Mouse (Mus musculus): ENCODE results near the gene Zcchc7.

The Zcchc7 gene

DNA sequence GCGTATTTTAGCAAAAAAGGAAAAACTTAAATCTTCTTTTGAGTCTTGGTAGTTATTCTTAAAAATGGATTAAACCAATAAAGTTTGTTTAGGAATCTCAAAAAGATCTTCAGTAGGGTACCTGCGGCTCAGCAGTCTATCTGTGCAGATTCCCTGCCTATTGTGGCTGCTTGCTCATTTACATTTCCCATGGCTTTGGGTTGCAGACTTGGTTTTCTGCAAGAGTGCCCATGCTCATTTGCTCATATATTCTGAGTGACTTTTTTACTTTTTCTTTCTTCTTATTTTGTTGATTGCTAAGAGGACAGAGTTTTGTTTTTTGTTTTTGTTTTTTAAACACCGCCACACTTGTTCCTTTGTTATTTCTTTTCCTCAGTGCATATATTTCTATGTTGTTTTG, 19.2 kb downstream of the Zcchc7 start:
- no peak for DNase-seq

DNA sequence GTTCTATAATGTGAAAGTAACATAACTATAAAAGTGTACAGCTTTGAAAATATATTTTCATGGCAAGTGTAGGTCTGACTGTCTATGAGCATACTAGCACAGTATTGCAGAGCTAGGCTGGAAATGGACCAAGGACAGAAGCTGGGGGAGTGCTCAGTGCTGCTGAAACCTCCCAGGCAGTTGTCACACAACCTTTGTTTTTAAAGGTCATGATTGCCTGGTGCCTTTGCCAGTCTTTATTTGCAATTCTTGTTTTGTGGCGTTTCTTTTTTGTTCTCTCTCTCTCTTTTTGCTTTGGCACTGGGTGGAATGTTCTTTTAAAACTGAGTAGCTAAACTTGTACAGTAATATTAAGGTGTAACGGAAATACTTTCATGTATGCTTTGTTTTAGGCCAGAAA, 21.0 kb downstream of the Zcchc7 start:
- peak; percentile 17 to 18 for DNase-seq

DNA sequence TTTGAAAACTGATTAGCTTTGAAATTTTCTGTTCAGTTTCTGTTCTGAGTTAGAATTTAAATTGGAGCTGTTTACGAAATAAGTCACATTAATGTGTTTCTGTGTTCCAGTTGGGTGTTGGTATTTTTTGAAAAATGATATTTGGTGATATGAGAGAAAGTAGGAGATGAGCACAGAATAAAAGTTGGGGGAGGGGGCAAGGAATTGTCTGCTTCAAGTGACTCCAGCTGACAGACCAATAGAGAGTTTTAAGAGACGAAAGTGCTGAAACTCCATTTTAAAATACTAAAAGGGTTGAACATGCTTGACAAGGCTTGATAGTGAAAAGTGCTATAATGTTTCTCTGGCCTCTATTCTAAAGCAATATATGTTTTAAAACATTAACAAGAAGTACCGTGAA, 21.4 kb downstream of the Zcchc7 start:
- no peak for DNase-seq

DNA sequence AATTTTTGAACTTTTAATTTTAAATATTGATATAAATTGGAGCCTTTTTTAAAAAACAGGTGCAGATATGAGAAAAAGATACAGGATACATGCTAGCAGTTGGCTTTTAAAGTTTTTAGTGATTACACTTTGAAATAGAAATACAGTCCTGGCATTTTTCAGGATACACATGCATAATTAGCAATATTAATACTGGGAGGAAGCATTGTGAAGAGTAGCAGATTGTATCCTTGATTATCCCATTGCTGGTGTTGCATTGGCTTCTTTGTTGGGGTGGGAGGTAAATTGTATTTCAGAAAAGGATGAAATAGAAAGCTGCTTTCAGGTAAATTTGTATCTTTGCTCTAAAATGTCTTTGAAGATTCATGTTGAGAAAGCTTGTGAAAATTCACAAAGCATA, 22.0 kb downstream of the Zcchc7 start:
- DNase-seq: no peak

- no peak for DNase-seq
Measured at GRCm38 (mm10) chr4:44778316-44778715, 22.6 kb downstream of the Zcchc7 start.

GRCm38 (mm10) chr4:44780462-44781157, 24.9 kb downstream of the Zcchc7 start:
- DNase-seq: no peak

DNA sequence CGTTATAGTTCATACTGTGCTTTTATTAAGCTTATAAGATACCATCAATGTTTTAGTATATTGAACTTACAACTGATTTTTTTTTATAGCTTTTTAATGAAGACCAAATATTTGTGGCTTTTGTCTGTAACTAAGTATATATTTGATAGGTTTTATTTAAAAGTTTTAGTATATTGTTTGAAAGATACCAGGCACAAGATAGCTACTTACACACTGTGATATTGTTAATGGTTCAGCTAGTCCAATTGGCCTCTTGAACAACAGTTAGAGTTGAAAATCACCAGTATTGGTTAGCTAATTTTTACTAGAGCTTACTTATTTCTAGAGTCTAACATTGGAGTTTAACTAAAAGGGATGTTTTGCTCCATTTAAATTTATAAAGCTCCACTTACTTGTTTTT, 25.8 kb downstream of the Zcchc7 start:
- no peak for DNase-seq

DNA sequence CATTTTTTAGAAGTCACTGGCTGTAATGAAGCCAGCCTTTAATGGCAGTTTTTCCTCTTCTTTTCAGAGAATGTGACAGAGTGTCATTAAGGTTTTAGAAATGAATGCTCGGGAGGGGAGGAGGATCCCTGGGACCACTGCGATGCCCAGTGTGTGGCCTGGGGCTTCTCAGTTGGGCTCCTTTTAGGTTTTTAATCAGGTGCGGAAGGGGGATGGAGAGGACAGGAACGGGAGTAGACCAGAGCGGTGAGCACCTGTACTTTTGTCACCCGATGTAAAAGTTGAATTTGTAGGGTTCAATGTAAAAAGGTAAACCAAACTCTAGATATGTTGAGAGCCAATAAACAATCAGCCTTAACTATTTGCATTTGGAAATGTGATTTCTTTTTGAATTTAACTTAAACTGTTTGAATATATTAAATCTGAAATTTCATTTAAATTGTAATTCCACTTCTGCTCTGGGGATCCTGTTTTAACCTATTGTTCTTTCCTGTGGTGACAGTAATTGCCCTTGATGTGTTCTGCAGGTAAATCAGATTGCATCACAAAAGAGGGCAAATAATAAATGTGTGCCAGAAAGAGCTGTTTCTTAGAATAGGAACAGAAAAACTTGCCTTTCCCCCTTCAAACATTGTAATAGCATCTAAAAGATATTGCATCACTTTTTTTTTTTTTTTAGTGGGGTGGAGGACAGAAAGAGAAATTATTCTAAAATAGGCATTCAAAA, 28.1 kb downstream of the Zcchc7 start:
- DNase-seq: no peak

DNA sequence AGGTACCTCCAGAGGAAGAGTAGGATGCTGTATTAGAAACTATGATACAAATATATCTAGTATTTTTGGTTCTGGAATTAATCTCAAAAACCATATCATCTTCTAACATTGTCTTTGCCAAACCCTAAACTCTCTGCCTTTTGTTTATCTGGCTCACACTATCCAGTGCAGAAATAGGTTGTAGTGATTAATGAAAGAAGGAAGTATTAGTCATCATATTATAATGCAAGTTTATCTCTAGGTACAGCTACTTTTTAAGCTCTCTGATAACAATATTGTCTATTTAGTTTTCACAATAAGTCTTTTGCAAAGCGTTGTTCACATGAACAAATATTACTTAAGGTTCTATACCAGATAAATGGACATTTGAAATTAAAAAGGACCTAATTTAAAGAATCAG, 57.2 kb downstream of the Zcchc7 start:
- no peak for DNase-seq

DNA sequence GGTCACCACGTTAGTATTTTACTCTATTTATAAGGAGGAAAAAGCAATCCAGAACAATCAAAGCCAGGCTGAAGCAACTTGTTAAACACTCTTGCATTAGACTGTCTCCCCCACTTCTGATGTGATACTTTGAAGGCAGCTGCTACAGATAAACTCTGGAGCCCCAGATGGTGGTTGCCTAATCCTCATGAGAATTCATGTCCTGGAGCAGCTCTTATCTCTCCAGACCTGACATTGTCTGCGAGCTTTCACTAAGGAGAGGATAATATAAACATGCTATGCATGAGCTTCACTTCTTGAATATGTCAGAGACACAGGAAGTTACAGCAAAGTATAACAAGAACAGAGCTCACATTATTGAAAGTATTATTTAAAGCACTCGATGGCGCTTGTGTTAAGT, 58.1 kb downstream of the Zcchc7 start:
- no peak for DNase-seq

DNA sequence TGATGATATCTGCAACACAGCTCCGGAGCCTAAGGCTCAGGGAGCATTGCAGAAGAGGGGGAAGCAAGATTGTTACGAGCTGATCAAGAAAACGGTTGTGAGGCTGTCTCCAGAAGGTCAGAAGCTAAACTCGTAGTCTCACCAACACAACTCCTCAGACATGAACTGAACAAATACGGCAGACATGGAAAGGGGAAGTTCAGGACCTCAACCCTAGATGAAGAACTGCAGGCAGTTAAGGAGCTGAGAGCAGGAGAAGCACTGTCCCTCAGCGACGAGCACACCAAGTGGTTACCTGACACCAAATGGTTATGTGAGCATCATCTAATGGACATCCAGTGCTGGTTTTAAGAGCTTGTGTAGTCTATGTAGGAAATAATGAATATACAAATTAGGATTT, 60.9 kb downstream of the Zcchc7 start:
- DNase-seq: no peak

- no peak for DNase-seq
Measured at GRCm38 (mm10) chr4:44830609-44831008, 74.9 kb downstream of the Zcchc7 start.

DNA sequence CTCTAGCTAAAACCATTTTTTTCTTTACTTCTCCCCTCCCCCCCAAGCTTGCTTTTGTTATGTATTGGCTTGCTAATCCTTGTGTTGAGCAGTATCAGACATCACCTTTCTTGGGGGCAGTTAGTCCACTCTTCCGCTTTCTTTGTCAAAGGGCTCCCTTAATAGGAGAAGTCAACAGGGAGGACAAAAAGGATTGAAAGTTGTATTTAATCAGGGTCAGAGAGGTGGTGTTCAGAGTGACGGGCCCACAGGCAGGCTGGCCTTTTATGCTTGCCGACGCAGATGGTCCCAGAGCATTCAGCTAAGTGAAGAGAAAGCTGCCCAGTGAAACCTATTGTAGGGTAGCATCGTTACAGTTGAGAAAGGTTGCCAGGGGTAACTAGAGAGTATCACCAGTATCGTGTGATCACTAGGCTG, 96.2 kb downstream of the Zcchc7 start:
- peak; percentile 7 to 15 for DNase-seq

DNA sequence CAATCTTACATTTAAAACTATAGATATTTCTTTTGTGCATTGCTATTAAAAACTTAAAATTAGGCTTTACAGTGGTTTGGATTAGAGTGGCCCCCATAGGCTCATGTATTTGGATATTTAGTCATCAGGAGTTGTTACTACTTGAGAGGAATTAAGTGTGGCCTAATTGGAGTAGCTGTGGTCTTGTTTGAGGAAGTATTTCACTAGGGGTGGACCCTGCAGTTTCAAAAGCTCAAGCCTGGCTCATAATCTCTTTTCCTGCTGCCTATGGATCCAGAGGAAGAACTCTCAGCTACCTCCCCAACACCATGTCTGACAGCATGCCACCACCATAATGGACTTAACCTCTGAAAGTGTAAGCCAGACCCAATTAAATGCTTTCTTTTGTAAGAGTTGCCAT, 115.9 kb downstream of the Zcchc7 start:
- no peak for DNase-seq

DNA sequence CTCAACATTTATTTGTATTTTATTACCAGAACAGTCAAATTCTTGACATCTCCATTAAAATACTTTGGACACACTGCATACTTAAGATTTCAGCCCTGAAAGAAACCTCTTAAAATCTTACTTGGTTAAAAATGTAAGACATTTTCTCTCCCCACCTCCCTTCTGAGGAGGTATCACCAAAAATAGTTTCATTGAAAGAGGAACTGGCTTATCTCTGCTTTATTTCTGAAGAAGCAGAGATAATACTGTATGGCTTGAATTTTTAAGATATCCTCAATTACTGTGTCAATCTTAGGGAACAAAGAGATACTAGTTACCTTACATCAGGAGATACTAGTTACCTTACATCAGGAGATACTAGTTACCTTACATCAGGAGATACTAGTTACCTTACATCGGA, 116.4 kb downstream of the Zcchc7 start:
- DNase-seq: no peak

DNA sequence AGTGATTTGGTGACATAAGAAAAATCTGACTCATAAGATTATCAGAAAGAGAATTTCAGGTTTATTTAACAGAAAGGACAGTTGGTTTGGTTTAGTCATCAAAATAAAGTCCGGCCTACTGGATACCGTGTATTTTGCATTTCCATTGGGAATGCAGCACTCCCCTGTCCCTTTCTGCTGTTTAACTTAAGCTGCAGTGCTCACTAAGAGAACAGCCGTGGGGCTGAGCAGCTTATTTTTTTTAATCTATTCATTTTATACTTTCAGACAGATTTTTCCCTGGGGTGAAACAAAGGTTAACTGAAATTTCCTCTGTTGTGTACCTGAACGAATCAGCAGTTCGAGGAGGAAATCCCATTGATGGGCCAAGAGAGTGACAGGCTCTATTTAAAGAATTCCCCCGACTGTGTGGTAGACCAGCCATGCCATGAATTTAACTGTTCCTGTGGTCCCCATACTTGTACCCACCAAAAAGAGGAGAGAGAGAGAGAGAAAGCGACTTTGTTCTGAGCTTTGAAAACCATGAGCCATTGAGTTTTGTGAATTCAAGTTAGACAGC, 124.5 kb downstream of the Zcchc7 start:
- no peak for DNase-seq

DNA sequence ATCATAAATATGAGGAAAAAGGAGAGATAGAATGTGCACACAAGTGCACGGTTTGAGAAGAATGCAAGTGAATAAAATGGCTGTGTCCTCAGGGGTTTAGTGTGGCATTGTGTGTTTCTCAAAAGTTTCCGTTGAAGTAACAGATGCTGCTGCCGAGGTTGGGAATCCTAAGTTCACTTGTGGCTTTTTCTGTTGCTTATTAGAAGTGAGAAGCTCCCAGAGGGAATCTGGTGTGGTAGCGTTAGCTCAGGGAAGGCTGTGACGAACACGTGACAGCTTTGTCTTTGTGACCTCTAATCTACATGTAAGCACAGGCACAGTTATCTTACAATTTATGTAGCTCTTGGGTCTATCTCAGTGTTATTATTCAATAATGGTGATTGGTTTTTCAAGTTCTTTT, 130.5 kb downstream of the Zcchc7 start:
- no peak for DNase-seq

GRCm38 (mm10) chr4:44891344-44891743, 135.7 kb downstream of the Zcchc7 start:
- DNase-seq: no peak

DNA sequence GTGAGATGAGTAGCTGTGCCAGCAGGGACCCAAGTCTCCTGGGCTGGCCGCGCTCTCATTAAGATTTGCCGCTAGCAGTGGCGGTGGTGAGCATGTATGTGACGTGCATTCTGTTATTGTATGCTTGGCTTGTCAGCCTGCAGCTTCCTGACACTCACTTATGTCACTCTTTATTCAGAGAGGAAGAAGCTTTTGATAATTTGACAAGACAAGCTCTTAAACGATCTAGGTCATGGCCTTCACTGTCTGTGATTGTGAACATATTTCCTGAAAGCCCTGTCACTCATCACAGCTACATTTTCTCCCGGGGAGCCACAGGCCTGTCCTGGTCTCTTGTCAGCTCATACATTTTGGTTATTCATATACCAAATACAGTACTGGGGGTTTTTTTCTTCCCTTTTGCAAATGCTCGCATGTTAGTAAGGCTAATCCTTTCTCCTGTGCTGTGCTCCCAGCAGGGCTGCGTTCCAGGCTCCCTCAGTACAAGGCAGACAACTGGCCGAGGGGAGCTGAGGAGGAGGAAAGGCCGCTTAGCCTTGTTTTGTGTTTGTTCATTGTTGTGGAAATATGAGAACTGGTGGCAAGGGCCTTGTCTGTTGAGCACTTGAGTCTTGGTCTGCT, 150.1 kb downstream of the Zcchc7 start:
- peak; percentile 53 to 64 for DNase-seq

DNA sequence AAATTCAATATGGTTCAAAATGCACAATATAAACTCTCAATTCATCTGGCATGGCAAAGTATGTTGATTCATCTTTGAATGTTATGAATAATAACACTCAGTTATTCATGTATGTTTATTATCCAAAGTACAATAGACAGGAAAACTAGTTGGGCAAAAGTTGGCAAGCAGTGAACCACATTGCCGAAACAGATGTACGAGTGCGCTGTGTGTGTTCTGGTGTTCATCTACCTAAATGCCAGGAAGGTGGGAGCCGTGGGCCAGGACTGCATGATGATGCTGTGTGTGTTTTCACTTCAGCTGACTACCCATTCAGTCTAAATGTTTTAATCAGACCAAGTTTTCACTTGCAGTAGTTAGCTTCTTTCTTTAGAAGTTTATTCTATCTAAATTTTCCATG, 150.7 kb downstream of the Zcchc7 start:
- peak; percentile 9 to 17 for DNase-seq

GRCm38 (mm10) chr4:44910065-44910464, 154.4 kb downstream of the Zcchc7 start:
- DNase-seq: peak; percentile 44 to 50

DNA sequence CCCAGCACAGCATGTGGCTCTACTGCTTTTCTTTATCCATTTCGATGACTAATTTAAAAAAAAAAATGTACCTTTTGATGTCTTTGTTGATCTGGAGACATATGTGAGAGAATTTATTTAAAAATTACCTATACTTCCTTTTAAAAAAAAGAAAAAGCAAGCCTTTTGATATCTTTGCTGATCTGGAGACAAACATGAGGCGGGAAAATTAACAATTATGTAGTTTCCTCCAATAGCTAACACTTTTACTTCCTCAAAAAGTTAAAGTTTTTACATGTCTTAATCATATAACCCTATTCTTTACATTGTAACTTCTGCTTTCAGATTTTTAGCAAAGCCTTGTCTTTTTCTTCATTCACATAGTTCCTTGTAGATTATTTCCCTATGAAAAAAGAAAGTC, 155.2 kb downstream of the Zcchc7 start:
- no peak for DNase-seq

GRCm38 (mm10) chr4:44917312-44917848, 161.7 kb downstream of the Zcchc7 start:
- no peak for DNase-seq

GRCm38 (mm10) chr4:44917907-44918306, 162.2 kb downstream of the Zcchc7 start:
- DNase-seq: no peak
